Mouse (Mus musculus): ENCODE measurements around the gene Zfp326. TPM values are rescaled to one million over a fixed set of nuclear protein-coding genes. Genes with fewer than 3 reads are reported as not detected.
A peak's percentile ranks its signal among the peaks of the same experiment; 100 is the strongest.

Gene Zfp326
- 53.4 and 53.8 TPM in 2 replicates for polyA plus RNA-seq (2014; fragmentation: Nextera tagmentation; extraction: Ambion mirVana)

- Histone ChIP-seq H3K27ac (ENCODE audit: low read length) (peak within 1 kb of the TSS; percentile 87), H3K4me1 (ENCODE audit: control insufficient read depth, insufficient read depth, low read length) (peaks cover 10% of the 10 kb centered on the region; the same call in 1 of the 2 replicates), H3K9ac (replicated peaks; ENCODE audit: low read depth, low read length) (peak within 1 kb of the TSS; percentile 99), H3K36me3 (ENCODE audit: control insufficient read depth, insufficient read depth, low read length) (peaks cover 4% of the 10 kb centered on the region), H3K27me3 (ENCODE audit: control insufficient read depth, insufficient read depth, low read length) (no peaks in the 10 kb centered on the region), H3K9me3 (ENCODE audit: control insufficient read depth, low read depth, low read length) (no peaks in the 10 kb centered on the region), H3K4me3 (ENCODE audit: low read depth, low read length) (peak within 1 kb of the TSS; percentile 99), H3K4me2 (replicated peaks; ENCODE audit: low read depth, low read length) (peak within 1 kb of the TSS; percentile 71)
- peak; percentile 94 for ATAC-seq (ENCODE audit: insufficient number of reproducible peaks, insufficient read depth, low FRiP score, low read depth)
- WGBS, result under 1% methylated on average over 59 of the region's 83 CpGs
These were observed at the start of gene Zfp326 for GRCm38 (mm10) chr5:105876068-105876924. Gene Zfp326, plus strand, starts transcription at chr5:105876565.

DNA sequence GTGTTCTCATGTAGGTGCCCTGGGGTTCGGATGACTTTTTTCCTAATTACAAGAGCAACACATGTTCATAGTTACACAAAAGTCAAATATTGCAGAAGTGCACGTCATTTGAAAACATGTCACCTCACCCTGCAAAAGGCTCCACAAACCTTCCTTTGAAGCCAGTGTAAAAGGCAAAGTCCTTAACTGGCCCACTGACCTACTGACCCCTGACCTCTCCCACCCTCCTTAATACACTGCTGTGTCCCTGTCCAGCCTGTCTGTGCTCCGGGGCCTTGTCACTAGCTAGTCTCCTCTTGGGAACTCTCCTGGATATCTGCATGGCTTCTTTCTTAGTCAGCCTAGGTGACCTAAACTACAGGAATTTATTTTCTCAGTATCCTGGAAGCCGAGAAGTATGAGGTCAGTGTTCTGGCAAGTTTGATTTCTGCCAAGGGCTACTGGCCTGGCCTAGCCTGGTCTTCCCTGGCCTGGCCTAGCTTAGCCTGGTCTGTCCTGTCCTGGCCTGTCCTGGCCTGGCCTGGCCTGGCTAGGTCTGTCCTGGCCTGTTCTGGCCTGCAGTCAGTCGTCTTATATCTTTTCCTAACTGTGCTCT, 49.4 kb upstream of the Zfp326 start:
- Histone ChIP-seq H3K4me2 (replicated peaks; ENCODE audit: low read depth, low read length) (no peak overlapping the region), H3K9ac (replicated peaks; ENCODE audit: low read depth, low read length) (no peak overlapping the region), H3K27ac (ENCODE audit: low read length) (no peak overlapping the region), H3K27me3 (ENCODE audit: control insufficient read depth, insufficient read depth, low read length) (no peaks in the 10 kb centered on the region), H3K4me3 (ENCODE audit: low read depth, low read length) (no peak overlapping the region), H3K4me1 (ENCODE audit: control insufficient read depth, insufficient read depth, low read length) (peaks cover 4% of the 10 kb centered on the region; the same call in 1 of the 2 replicates), H3K36me3 (ENCODE audit: control insufficient read depth, insufficient read depth, low read length) (no peaks in the 10 kb centered on the region), H3K9me3 (ENCODE audit: control insufficient read depth, low read depth, low read length) (no peaks in the 10 kb centered on the region)
- WGBS, result 66% methylated on average over 5 of the region's 5 CpGs
- ATAC-seq (ENCODE audit: insufficient number of reproducible peaks, insufficient read depth, low FRiP score, low read depth), result no peak

- peaks cover 4% of the 10 kb centered on the region; the same call in 1 of the 2 replicates for H3K4me1 ChIP-seq (ENCODE audit: control insufficient read depth, insufficient read depth, low read length)
- 93% methylated on average over 3 of the region's 3 CpGs for WGBS
- no peaks in the 10 kb centered on the region for H3K36me3 ChIP-seq (ENCODE audit: control insufficient read depth, insufficient read depth, low read length)
- H3K4me2 ChIP-seq (replicated peaks; ENCODE audit: low read depth, low read length), result no peak overlapping the region
- no peak for ATAC-seq (ENCODE audit: insufficient number of reproducible peaks, insufficient read depth, low FRiP score, low read depth)
- H3K9me3 ChIP-seq (ENCODE audit: control insufficient read depth, low read depth, low read length), result no peaks in the 10 kb centered on the region
- H3K9ac ChIP-seq (replicated peaks; ENCODE audit: low read depth, low read length), result no peak overlapping the region
- H3K4me3 ChIP-seq (ENCODE audit: low read depth, low read length), result no peak overlapping the region
- H3K27ac ChIP-seq (ENCODE audit: low read length), result no peak overlapping the region
- no peaks in the 10 kb centered on the region for H3K27me3 ChIP-seq (ENCODE audit: control insufficient read depth, insufficient read depth, low read length)
These were observed 48.3 kb upstream of the Zfp326 start for GRCm38 (mm10) chr5:105828050-105828449.

- Histone ChIP-seq H3K9me3 (ENCODE audit: control insufficient read depth, low read depth, low read length) (no peaks in the 10 kb centered on the region), H3K9ac (replicated peaks; ENCODE audit: low read depth, low read length) (no peak overlapping the region), H3K27ac (ENCODE audit: low read length) (no peak overlapping the region), H3K27me3 (ENCODE audit: control insufficient read depth, insufficient read depth, low read length) (no peaks in the 10 kb centered on the region), H3K4me2 (replicated peaks; ENCODE audit: low read depth, low read length) (no peak overlapping the region), H3K36me3 (ENCODE audit: control insufficient read depth, insufficient read depth, low read length) (no peaks in the 10 kb centered on the region), H3K4me1 (ENCODE audit: control insufficient read depth, insufficient read depth, low read length) (peaks cover 1% of the 10 kb centered on the region; the same call in 1 of the 2 replicates), H3K4me3 (ENCODE audit: low read depth, low read length) (no peak overlapping the region)
- WGBS, result 16% methylated on average over 7 of the region's 7 CpGs
- no peak for ATAC-seq (ENCODE audit: insufficient number of reproducible peaks, insufficient read depth, low FRiP score, low read depth)
These were observed 47.3 kb upstream of the Zfp326 start for GRCm38 (mm10) chr5:105829008-105829586.

DNA sequence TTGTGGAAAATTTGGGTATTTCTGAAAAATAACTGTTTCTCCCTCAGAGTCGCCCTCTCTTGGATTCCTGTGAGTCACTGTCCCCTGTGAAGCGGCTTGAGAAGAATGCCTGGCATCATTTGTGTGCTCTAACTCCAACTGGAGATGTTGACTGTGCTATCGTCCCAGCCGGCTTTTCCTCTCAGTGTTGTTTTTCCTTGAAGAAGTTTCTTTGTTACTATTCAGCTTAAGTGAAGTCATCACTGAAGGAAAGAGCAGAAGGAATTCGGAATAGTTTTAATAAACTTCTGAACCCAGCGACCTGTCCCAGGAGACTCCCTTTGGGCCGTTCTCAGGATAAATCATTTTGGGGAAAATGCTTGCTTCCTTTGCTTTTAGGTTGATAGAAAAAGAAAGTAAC, 44.2 kb upstream of the Zfp326 start:
- H3K9me3 ChIP-seq (ENCODE audit: control insufficient read depth, low read depth, low read length), result no peaks in the 10 kb centered on the region
- H3K4me2 ChIP-seq (replicated peaks; ENCODE audit: low read depth, low read length), result no peak overlapping the region
- no peak for ATAC-seq (ENCODE audit: insufficient number of reproducible peaks, insufficient read depth, low FRiP score, low read depth)
- H3K4me3 ChIP-seq (ENCODE audit: low read depth, low read length), result no peak overlapping the region
- no peak overlapping the region for H3K9ac ChIP-seq (replicated peaks; ENCODE audit: low read depth, low read length)
- no peaks in the 10 kb centered on the region for H3K27me3 ChIP-seq (ENCODE audit: control insufficient read depth, insufficient read depth, low read length)
- WGBS, result 64% methylated on average over 7 of the region's 7 CpGs
- H3K4me1 ChIP-seq (ENCODE audit: control insufficient read depth, insufficient read depth, low read length), result no peaks in the 10 kb centered on the region
- H3K27ac ChIP-seq (ENCODE audit: low read length), result no peak overlapping the region
- H3K36me3 ChIP-seq (ENCODE audit: control insufficient read depth, insufficient read depth, low read length), result no peaks in the 10 kb centered on the region

- ATAC-seq (ENCODE audit: insufficient number of reproducible peaks, insufficient read depth, low FRiP score, low read depth), result no peak
- Histone ChIP-seq H3K4me2 (replicated peaks; ENCODE audit: low read depth, low read length) (no peak overlapping the region), H3K4me3 (ENCODE audit: low read depth, low read length) (no peak overlapping the region), H3K4me1 (ENCODE audit: control insufficient read depth, insufficient read depth, low read length) (no peaks in the 10 kb centered on the region), H3K36me3 (ENCODE audit: control insufficient read depth, insufficient read depth, low read length) (no peaks in the 10 kb centered on the region), H3K27ac (ENCODE audit: low read length) (no peak overlapping the region), H3K9me3 (ENCODE audit: control insufficient read depth, low read depth, low read length) (no peaks in the 10 kb centered on the region), H3K27me3 (ENCODE audit: control insufficient read depth, insufficient read depth, low read length) (no peaks in the 10 kb centered on the region), H3K9ac (replicated peaks; ENCODE audit: low read depth, low read length) (no peak overlapping the region)
- 59% methylated on average over 3 of the region's 3 CpGs for WGBS
These were observed 42.4 kb upstream of the Zfp326 start for GRCm38 (mm10) chr5:105833923-105834322.

DNA sequence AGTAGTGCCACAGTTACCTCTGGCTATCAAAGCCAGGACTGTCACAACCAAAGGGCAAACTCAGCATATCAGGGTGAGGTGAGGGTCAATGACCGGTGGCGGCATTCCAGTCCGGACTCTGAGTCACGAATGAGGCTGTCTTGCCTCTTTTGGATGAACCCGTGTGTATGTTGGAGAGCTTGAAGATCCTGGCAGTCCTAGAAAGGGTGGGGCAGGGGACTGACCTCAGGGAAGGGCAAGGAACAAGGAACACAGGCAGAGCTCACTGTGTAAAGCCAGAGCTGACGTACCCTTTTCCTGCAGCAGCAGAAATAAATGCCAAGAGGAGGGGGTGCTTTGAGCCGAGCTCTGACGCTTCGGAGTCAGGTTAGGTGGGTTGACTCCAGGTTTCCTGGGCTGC, 40.4 kb upstream of the Zfp326 start:
- Histone ChIP-seq H3K36me3 (ENCODE audit: control insufficient read depth, insufficient read depth, low read length) (no peaks in the 10 kb centered on the region), H3K4me3 (ENCODE audit: low read depth, low read length) (no peak overlapping the region), H3K4me1 (ENCODE audit: control insufficient read depth, insufficient read depth, low read length) (no peaks in the 10 kb centered on the region), H3K27me3 (ENCODE audit: control insufficient read depth, insufficient read depth, low read length) (no peaks in the 10 kb centered on the region), H3K9me3 (ENCODE audit: control insufficient read depth, low read depth, low read length) (no peaks in the 10 kb centered on the region), H3K4me2 (replicated peaks; ENCODE audit: low read depth, low read length) (no peak overlapping the region), H3K9ac (replicated peaks; ENCODE audit: low read depth, low read length) (no peak overlapping the region), H3K27ac (ENCODE audit: low read length) (no peak overlapping the region)
- WGBS, result 57% methylated on average over 9 of the region's 9 CpGs
- peak; percentile 61; the same call in 1 of the 2 replicates for ATAC-seq (ENCODE audit: insufficient number of reproducible peaks, insufficient read depth, low FRiP score, low read depth)

DNA sequence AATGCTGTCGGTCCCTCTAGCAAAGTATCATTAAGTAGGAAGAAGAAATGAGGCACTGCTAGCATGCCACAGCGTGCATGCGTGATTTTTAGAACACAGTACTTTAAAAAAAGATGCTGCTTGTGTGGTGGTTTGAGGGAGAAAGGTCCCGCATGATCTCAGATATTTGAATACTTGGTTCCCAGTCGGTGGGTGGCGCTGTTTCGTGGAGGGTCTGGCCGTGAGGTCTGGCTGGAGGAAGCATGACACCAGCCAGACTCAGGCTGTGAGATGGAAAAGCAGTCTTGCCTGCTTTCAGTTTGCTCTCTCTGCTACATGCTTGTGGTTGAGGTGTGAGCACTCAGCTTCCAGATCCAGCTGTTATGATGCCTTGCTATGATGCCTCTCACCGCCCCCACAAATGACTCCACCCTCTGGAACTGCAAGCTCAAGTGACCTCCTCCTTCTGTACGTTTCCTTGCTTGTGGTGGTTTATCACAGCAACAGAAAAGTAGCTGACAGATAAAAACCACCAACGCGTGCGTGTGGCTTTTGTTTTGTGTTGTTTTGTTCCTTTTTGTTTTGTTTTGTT, 36.5 kb upstream of the Zfp326 start:
- no peak overlapping the region for H3K27ac ChIP-seq (ENCODE audit: low read length)
- no peak overlapping the region for H3K9ac ChIP-seq (replicated peaks; ENCODE audit: low read depth, low read length)
- no peaks in the 10 kb centered on the region for H3K4me1 ChIP-seq (ENCODE audit: control insufficient read depth, insufficient read depth, low read length)
- H3K4me3 ChIP-seq (ENCODE audit: low read depth, low read length), result no peak overlapping the region
- no peak overlapping the region for H3K4me2 ChIP-seq (replicated peaks; ENCODE audit: low read depth, low read length)
- 77% methylated on average over 13 of the region's 13 CpGs for WGBS
- H3K9me3 ChIP-seq (ENCODE audit: control insufficient read depth, low read depth, low read length), result no peaks in the 10 kb centered on the region
- ATAC-seq (ENCODE audit: insufficient number of reproducible peaks, insufficient read depth, low FRiP score, low read depth), result no peak
- no peaks in the 10 kb centered on the region for H3K27me3 ChIP-seq (ENCODE audit: control insufficient read depth, insufficient read depth, low read length)
- H3K36me3 ChIP-seq (ENCODE audit: control insufficient read depth, insufficient read depth, low read length), result no peaks in the 10 kb centered on the region
